Mouse (Mus musculus) cerebral cortex, adult 2 months (tissue): ENCODE measurements around the gene Gm37419.

ENCODE experiments used
- WGBS: fragments of 180-500 bp; shearing (Covaris S2); methylation state at CpG from one replicate; pipeline ENCODE4 v1.1.7; 2018; 5-methylcytosine and 5-hydroxymethylcytosine counted together

Gm37419 gene

GRCm38 (mm10) chr16:23988466-23989208 lies at the start of gene Gm37419, which contains the start of gene Bcl6:
Gene Gm37419, plus strand, starts transcription at chr16:23988482.
Gene Bcl6, minus strand, starts transcription at chr16:23988852.
- under 1% methylated on average over 68 of the region's 68 CpGs for whole genome bisulfite sequencing

- WGBS: 32% methylated on average over 3 of the region's 3 CpGs
Measured at GRCm38 (mm10) chr16:23944801-23945200, 43.5 kb upstream of the Gm37419 start.

GRCm38 (mm10) chr16:23947654-23948053 lies 40.6 kb upstream of the Gm37419 start:
- WGBS: 92% methylated on average over 6 of the region's 6 CpGs

- 86% methylated on average over 4 of the region's 4 CpGs for WGBS
Measured at GRCm38 (mm10) chr16:23952101-23952727, 36.1 kb upstream of the Gm37419 start.

- WGBS: 38% methylated on average over 11 of the region's 11 CpGs
Measured at GRCm38 (mm10) chr16:23953189-23953958, 34.9 kb upstream of the Gm37419 start.

- 8% methylated on average over 1 of the region's 1 CpGs for WGBS
Measured at GRCm38 (mm10) chr16:23953959-23954260, 34.4 kb upstream of the Gm37419 start.

- WGBS: 91% methylated on average over 2 of the region's 2 CpGs
Measured at GRCm38 (mm10) chr16:23962401-23962800, 25.9 kb upstream of the Gm37419 start.

GRCm38 (mm10) chr16:23963896-23964668 lies 24.2 kb upstream of the Gm37419 start:
- WGBS: 64% methylated on average over 22 of the region's 22 CpGs

GRCm38 (mm10) chr16:23964706-23965367 lies 23.4 kb upstream of the Gm37419 start:
- WGBS: 73% methylated on average over 14 of the region's 14 CpGs

- 90% methylated on average over 14 of the region's 14 CpGs for WGBS
Measured at GRCm38 (mm10) chr16:23966066-23966465, 22.2 kb upstream of the Gm37419 start.

GRCm38 (mm10) chr16:23967301-23967700 lies 21.0 kb upstream of the Gm37419 start:
- 85% methylated on average over 7 of the region's 7 CpGs for WGBS

- 93% methylated on average over 4 of the region's 4 CpGs for whole genome bisulfite sequencing
Measured at GRCm38 (mm10) chr16:23968888-23969287, 19.4 kb upstream of the Gm37419 start.

- WGBS: 72% methylated on average over 14 of the region's 14 CpGs
Measured at GRCm38 (mm10) chr16:23969919-23970318, 18.4 kb upstream of the Gm37419 start.

- 90% methylated on average over 20 of the region's 20 CpGs for WGBS
Measured at GRCm38 (mm10) chr16:23972126-23972740, 16.0 kb upstream of the Gm37419 start.

GRCm38 (mm10) chr16:23972901-23973300 lies 15.4 kb upstream of the Gm37419 start:
- WGBS: 82% methylated on average over 11 of the region's 11 CpGs

GRCm38 (mm10) chr16:23973635-23974367 lies 14.5 kb upstream of the Gm37419 start:
- WGBS: 77% methylated on average over 9 of the region's 9 CpGs

GRCm38 (mm10) chr16:23976196-23976595 lies 12.1 kb upstream of the Gm37419 start:
- 99% methylated on average over 2 of the region's 2 CpGs for WGBS

- WGBS: 73% methylated on average over 3 of the region's 3 CpGs
Measured at GRCm38 (mm10) chr16:23977732-23978131, 10.6 kb upstream of the Gm37419 start.

GRCm38 (mm10) chr16:23978495-23978894 lies 9.8 kb upstream of the Gm37419 start:
- WGBS: 41% methylated on average over 4 of the region's 4 CpGs

- 69% methylated on average over 9 of the region's 9 CpGs for WGBS
Measured at GRCm38 (mm10) chr16:23979446-23979845, 8.8 kb upstream of the Gm37419 start.
